Mouse (Mus musculus): ENCODE results near the gene Ybey. TPM values are rescaled to one million over a fixed set of nuclear protein-coding genes. Genes with fewer than 3 reads are reported as not detected.
A peak's percentile ranks its signal among the peaks of the same experiment; 100 is the strongest.

Gene Ybey
- polyA plus RNA-seq (2012; fragmentation: generic; extraction: Trizol) = 2.0 TPM

GRCm38 (mm10) chr10:76468203-76469162, at the start of gene Ybey, which contains the start of gene Mcm3ap:
Gene Ybey, minus strand, starts transcription at chr10:76469114.
Gene Mcm3ap, plus strand, starts transcription at chr10:76468927.
- Histone ChIP-seq H3ac (ENCODE audit: control insufficient read depth, insufficient read length) (peak within 1 kb of the TSS; percentile 66), H3K79me2 (ENCODE audit: control insufficient read depth, insufficient read depth) (peaks cover 13% of the 10 kb centered on the region), H3K4me2 (ENCODE audit: low read depth) (peak within 1 kb of the TSS; percentile 95), H3K4me3 (peak within 1 kb of the TSS; percentile 95), H3K36me3 (ENCODE audit: control insufficient read depth, insufficient read depth) (peaks cover 4% of the 10 kb centered on the region), H3K27me3 (ENCODE audit: control insufficient read depth, insufficient read depth, insufficient read length) (no peaks in the 10 kb centered on the region)
- TF ChIP-seq E2F4 (IDR thresholded peaks at IDR 0.05; ENCODE audit: insufficient read depth) (peak; percentile 17), MYOG (IDR thresholded peaks at IDR 0.05; ENCODE audit: control insufficient read depth in 1 of 3, insufficient read depth in 1 of 3, insufficient read length in 2 of 3, low read depth in 2 of 3) (peak in 1 of 3 experiments; percentile 40), MYOD1 (IDR thresholded peaks at IDR 0.05; ENCODE audit: control insufficient read depth in 1 of 3, insufficient read length in 2 of 3, low read depth in 2 of 3) (no peak), POLR2A (IDR thresholded peaks at IDR 0.05; ENCODE audit: insufficient read length, low read depth) (peak; percentile 94), POLR2AphosphoS2 (IDR thresholded peaks at IDR 0.05; ENCODE audit: insufficient read length, low read depth) (peak; percentile 51), SRF (IDR thresholded peaks at IDR 0.05; ENCODE audit: control insufficient read depth, insufficient read length, low read depth) (peak; percentile 30)

- peaks cover 25% of the 10 kb centered on the region for H3K36me3 ChIP-seq (ENCODE audit: control insufficient read depth, insufficient read depth)
- no peaks in the 10 kb centered on the region for H3K27me3 ChIP-seq (ENCODE audit: control insufficient read depth, insufficient read depth, insufficient read length)
- H3K79me2 ChIP-seq (ENCODE audit: control insufficient read depth, insufficient read depth) = no peaks in the 10 kb centered on the region
- H3K4me2 ChIP-seq (ENCODE audit: low read depth) = no peak overlapping the region
- TF ChIP-seq MYOD1 (IDR thresholded peaks at IDR 0.05; ENCODE audit: control insufficient read depth in 1 of 3, insufficient read length in 2 of 3, low read depth in 2 of 3) (peak in 1 of 3 experiments; percentile 44), MYOG (IDR thresholded peaks at IDR 0.05; ENCODE audit: control insufficient read depth in 1 of 3, insufficient read depth in 1 of 3, insufficient read length in 2 of 3, low read depth in 2 of 3) (peak in 1 of 3 experiments; percentile 18), E2F4 (IDR thresholded peaks at IDR 0.05; ENCODE audit: insufficient read depth) (no peak), MAX (IDR thresholded peaks at IDR 0.05; ENCODE audit: low read depth) (no peak), POLR2A (IDR thresholded peaks at IDR 0.05; ENCODE audit: insufficient read length, low read depth) (no peak), USF1 (IDR thresholded peaks at IDR 0.05; ENCODE audit: low read depth) (no peak), REST (IDR thresholded peaks at IDR 0.05; ENCODE audit: insufficient read depth, insufficient read length) (no peak), TCF3 (IDR thresholded peaks at IDR 0.05; ENCODE audit: insufficient read length, low read depth) (no peak), TCF12 (IDR thresholded peaks at IDR 0.05; ENCODE audit: insufficient read depth, poor library complexity, severe bottlenecking) (no peak), CEBPB (IDR thresholded peaks at IDR 0.05; ENCODE audit: insufficient read depth, poor library complexity, severe bottlenecking) (no peak), POLR2AphosphoS2 (IDR thresholded peaks at IDR 0.05; ENCODE audit: insufficient read length, low read depth) (peak; percentile 22), SRF (IDR thresholded peaks at IDR 0.05; ENCODE audit: control insufficient read depth, insufficient read length, low read depth) (peak; percentile 24)
- H3ac ChIP-seq (ENCODE audit: control insufficient read depth, insufficient read length) = no peak overlapping the region
- no peak overlapping the region for H3K4me3 ChIP-seq
These were observed 44.2 kb upstream of the Ybey start for GRCm38 (mm10) chr10:76512965-76513583.

- Histone ChIP-seq H3K79me2 (ENCODE audit: control insufficient read depth, insufficient read depth) (no peaks in the 10 kb centered on the region), H3K4me2 (ENCODE audit: low read depth) (no peak overlapping the region), H3K27me3 (ENCODE audit: control insufficient read depth, insufficient read depth, insufficient read length) (no peaks in the 10 kb centered on the region), H3ac (ENCODE audit: control insufficient read depth, insufficient read length) (no peak overlapping the region), H3K4me3 (no peak overlapping the region), H3K36me3 (ENCODE audit: control insufficient read depth, insufficient read depth) (peaks cover 46% of the 10 kb centered on the region)
- no peak for TF ChIP-seq POLR2AphosphoS2 (IDR thresholded peaks at IDR 0.05; ENCODE audit: insufficient read length, low read depth)
- no peak for TF ChIP-seq MYOG (IDR thresholded peaks at IDR 0.05; ENCODE audit: control insufficient read depth in 1 of 3, insufficient read depth in 1 of 3, insufficient read length in 2 of 3, low read depth in 2 of 3)
- no peak for TF ChIP-seq CEBPB (IDR thresholded peaks at IDR 0.05; ENCODE audit: insufficient read depth, poor library complexity, severe bottlenecking)
- TF ChIP-seq SRF (IDR thresholded peaks at IDR 0.05; ENCODE audit: control insufficient read depth, insufficient read length, low read depth) = no peak
- no peak for TF ChIP-seq MAX (IDR thresholded peaks at IDR 0.05; ENCODE audit: low read depth)
- TF ChIP-seq TCF12 (IDR thresholded peaks at IDR 0.05; ENCODE audit: insufficient read depth, poor library complexity, severe bottlenecking) = no peak
- no peak for TF ChIP-seq MYOD1 (IDR thresholded peaks at IDR 0.05; ENCODE audit: control insufficient read depth in 1 of 3, insufficient read length in 2 of 3, low read depth in 2 of 3)
- TF ChIP-seq USF1 (IDR thresholded peaks at IDR 0.05; ENCODE audit: low read depth) = no peak
- TF ChIP-seq POLR2A (IDR thresholded peaks at IDR 0.05; ENCODE audit: insufficient read length, low read depth) = no peak
- no peak for TF ChIP-seq E2F4 (IDR thresholded peaks at IDR 0.05; ENCODE audit: insufficient read depth)
- no peak for TF ChIP-seq TCF3 (IDR thresholded peaks at IDR 0.05; ENCODE audit: insufficient read length, low read depth)
- no peak for TF ChIP-seq REST (IDR thresholded peaks at IDR 0.05; ENCODE audit: insufficient read depth, insufficient read length)
These were observed 37.0 kb upstream of the Ybey start for GRCm38 (mm10) chr10:76505865-76506264.

GRCm38 (mm10) chr10:76504271-76504943, 35.5 kb upstream of the Ybey start:
- Histone ChIP-seq H3K79me2 (ENCODE audit: control insufficient read depth, insufficient read depth) (no peaks in the 10 kb centered on the region), H3K36me3 (ENCODE audit: control insufficient read depth, insufficient read depth) (peaks cover 45% of the 10 kb centered on the region), H3ac (ENCODE audit: control insufficient read depth, insufficient read length) (no peak overlapping the region), H3K27me3 (ENCODE audit: control insufficient read depth, insufficient read depth, insufficient read length) (no peaks in the 10 kb centered on the region), H3K4me3 (no peak overlapping the region), H3K4me2 (ENCODE audit: low read depth) (no peak overlapping the region)
- no peak for TF ChIP-seq CEBPB (IDR thresholded peaks at IDR 0.05; ENCODE audit: insufficient read depth, poor library complexity, severe bottlenecking)
